Mouse (Mus musculus): ENCODE data around the gene Zfp654. TPM values are rescaled to one million over a fixed set of nuclear protein-coding genes. Genes with fewer than 3 reads are reported as not detected.

Gene Zfp654
- total RNA-seq, 1 experiment: 19.4 TPM

GRCm38 (mm10) chr16:64880986-64881385 lies 29.5 kb upstream of the Zfp654 start:
- TF ChIP-seq ZC3H11A (IDR thresholded peaks at IDR 0.05; ENCODE audit: borderline replicate concordance, low read depth, low read length) (no peak), CHD2 (IDR thresholded peaks at IDR 0.05; ENCODE audit: low read depth, low read length) (no peak), MAFK (IDR thresholded peaks at IDR 0.05; ENCODE audit: insufficient read depth, low read depth, low read length) (no peak), HCFC1 (IDR thresholded peaks at IDR 0.05; ENCODE audit: borderline replicate concordance, insufficient read depth, low read length) (no peak), ZNF384 (IDR thresholded peaks at IDR 0.05; ENCODE audit: low read depth, low read length) (no peak)
- Histone ChIP-seq H3K4me3 (ENCODE audit: insufficient read depth in 1 of 2, low read depth in 1 of 2, low read length in 2 of 2, poor library complexity in 1 of 2, severe bottlenecking in 1 of 2) (no peak overlapping the region), H3K9ac (ENCODE audit: insufficient read depth, low read depth, low read length, poor library complexity, severe bottlenecking) (no peak overlapping the region), H3K9me3 (ENCODE audit: control insufficient read depth, insufficient read depth, low read depth, low read length) (no peaks in the 10 kb centered on the region), H3K4me1 (ENCODE audit: control insufficient read depth in 2 of 2, insufficient read depth in 2 of 2, low read length in 2 of 2, poor library complexity in 1 of 2) (peaks cover 10 to 16% of the 10 kb centered on the region in 2 experiments; a peak in 3 of 4 replicates), H3K27ac (ENCODE audit: insufficient read depth, low read depth, low read length, poor library complexity, severe bottlenecking) (no peak overlapping the region; the same call in 1 of the 2 replicates), H3K36me3 (ENCODE audit: control insufficient read depth, insufficient read depth, low read length, poor library complexity, severe bottlenecking) (no peaks in the 10 kb centered on the region)
- in situ Hi-C loops (cut with MboI; ENCODE audit: low sequenced_read_pairs in 2 of 2, unreplicated experiment in 2 of 2): loop anchor here in 1 of 2 experiments (10.0 kb wide), 1 partner anchor 116 kb away; no protein-coding TSS in a partner anchor
- DNase-seq (ENCODE audit: low read depth, low spot score): no peak

- Histone ChIP-seq H3K4me1 (ENCODE audit: control insufficient read depth in 2 of 2, insufficient read depth in 2 of 2, low read length in 2 of 2, poor library complexity in 1 of 2) (peaks cover 5 to 16% of the 10 kb centered on the region in 2 experiments; a peak in 3 of 4 replicates), H3K9me3 (ENCODE audit: control insufficient read depth, insufficient read depth, low read depth, low read length) (no peaks in the 10 kb centered on the region; the same call in 1 of the 2 replicates), H3K27ac (ENCODE audit: insufficient read depth, low read depth, low read length, poor library complexity, severe bottlenecking) (no peak overlapping the region), H3K36me3 (ENCODE audit: control insufficient read depth, insufficient read depth, low read length, poor library complexity, severe bottlenecking) (no peaks in the 10 kb centered on the region), H3K9ac (ENCODE audit: insufficient read depth, low read depth, low read length, poor library complexity, severe bottlenecking) (no peak overlapping the region), H3K4me3 (ENCODE audit: insufficient read depth in 1 of 2, low read depth in 1 of 2, low read length in 2 of 2, poor library complexity in 1 of 2, severe bottlenecking in 1 of 2) (no peak overlapping the region)
- TF ChIP-seq CHD2 (IDR thresholded peaks at IDR 0.05; ENCODE audit: low read depth, low read length): no peak
- no peak for TF ChIP-seq ZC3H11A (IDR thresholded peaks at IDR 0.05; ENCODE audit: borderline replicate concordance, low read depth, low read length)
- no peak for TF ChIP-seq MAFK (IDR thresholded peaks at IDR 0.05; ENCODE audit: insufficient read depth, low read depth, low read length)
- no peak for TF ChIP-seq HCFC1 (IDR thresholded peaks at IDR 0.05; ENCODE audit: borderline replicate concordance, insufficient read depth, low read length)
- no peak for TF ChIP-seq ZNF384 (IDR thresholded peaks at IDR 0.05; ENCODE audit: low read depth, low read length)
- no peak for DNase-seq (ENCODE audit: low read depth, low spot score)
- in situ Hi-C loops (cut with MboI; ENCODE audit: low sequenced_read_pairs in 2 of 2, unreplicated experiment in 2 of 2): loop anchor here in 1 of 2 experiments (10.0 kb wide), 1 partner anchor 115 kb away; no protein-coding TSS in a partner anchor
Observed at GRCm38 (mm10) chr16:64879735-64880134, 28.3 kb upstream of the Zfp654 start.

- in situ Hi-C loops (cut with MboI; ENCODE audit: low sequenced_read_pairs in 2 of 2, unreplicated experiment in 2 of 2): no loop called here
- no peak for DNase-seq (ENCODE audit: low read depth, low spot score)
- Histone ChIP-seq H3K9me3 (ENCODE audit: control insufficient read depth, insufficient read depth, low read depth, low read length) (no peaks in the 10 kb centered on the region; the same call in 1 of the 2 replicates), H3K36me3 (ENCODE audit: control insufficient read depth, insufficient read depth, low read length, poor library complexity, severe bottlenecking) (no peaks in the 10 kb centered on the region), H3K4me3 (ENCODE audit: insufficient read depth in 1 of 2, low read depth in 1 of 2, low read length in 2 of 2, poor library complexity in 1 of 2, severe bottlenecking in 1 of 2) (no peak overlapping the region), H3K4me1 (ENCODE audit: control insufficient read depth in 2 of 2, insufficient read depth in 2 of 2, low read length in 2 of 2, poor library complexity in 1 of 2) (peaks cover 2 to 11% of the 10 kb centered on the region in 2 experiments; a peak in 3 of 4 replicates), H3K9ac (ENCODE audit: insufficient read depth, low read depth, low read length, poor library complexity, severe bottlenecking) (peak overlapping the region; percentile 12; the same call in 1 of the 2 replicates), H3K27ac (ENCODE audit: insufficient read depth, low read depth, low read length, poor library complexity, severe bottlenecking) (peak overlapping the region; percentile 48; the same call in 1 of the 2 replicates)
- TF ChIP-seq CHD2 (IDR thresholded peaks at IDR 0.05; ENCODE audit: low read depth, low read length) (no peak), ZNF384 (IDR thresholded peaks at IDR 0.05; ENCODE audit: low read depth, low read length) (no peak), MAFK (IDR thresholded peaks at IDR 0.05; ENCODE audit: insufficient read depth, low read depth, low read length) (no peak), ZC3H11A (IDR thresholded peaks at IDR 0.05; ENCODE audit: borderline replicate concordance, low read depth, low read length) (no peak), HCFC1 (IDR thresholded peaks at IDR 0.05; ENCODE audit: borderline replicate concordance, insufficient read depth, low read length) (no peak)
Observed at GRCm38 (mm10) chr16:64878611-64879132, 27.2 kb upstream of the Zfp654 start.

GRCm38 (mm10) chr16:64877314-64877713 lies 25.9 kb upstream of the Zfp654 start:
- TF ChIP-seq CHD2 (IDR thresholded peaks at IDR 0.05; ENCODE audit: low read depth, low read length) (no peak), HCFC1 (IDR thresholded peaks at IDR 0.05; ENCODE audit: borderline replicate concordance, insufficient read depth, low read length) (no peak), MAFK (IDR thresholded peaks at IDR 0.05; ENCODE audit: insufficient read depth, low read depth, low read length) (no peak), ZNF384 (IDR thresholded peaks at IDR 0.05; ENCODE audit: low read depth, low read length) (no peak), ZC3H11A (IDR thresholded peaks at IDR 0.05; ENCODE audit: borderline replicate concordance, low read depth, low read length) (no peak)
- Histone ChIP-seq H3K4me1 (ENCODE audit: control insufficient read depth in 2 of 2, insufficient read depth in 2 of 2, low read length in 2 of 2, poor library complexity in 1 of 2) (peaks cover 2 to 11% of the 10 kb centered on the region in 2 experiments; a peak in 3 of 4 replicates), H3K27ac (ENCODE audit: insufficient read depth, low read depth, low read length, poor library complexity, severe bottlenecking) (peak overlapping the region; percentile 34; the same call in 1 of the 2 replicates), H3K4me3 (ENCODE audit: insufficient read depth in 1 of 2, low read depth in 1 of 2, low read length in 2 of 2, poor library complexity in 1 of 2, severe bottlenecking in 1 of 2) (no peak overlapping the region), H3K9me3 (ENCODE audit: control insufficient read depth, insufficient read depth, low read depth, low read length) (no peaks in the 10 kb centered on the region; the same call in 1 of the 2 replicates), H3K9ac (ENCODE audit: insufficient read depth, low read depth, low read length, poor library complexity, severe bottlenecking) (no peak overlapping the region), H3K36me3 (ENCODE audit: control insufficient read depth, insufficient read depth, low read length, poor library complexity, severe bottlenecking) (no peaks in the 10 kb centered on the region)
- in situ Hi-C loops (cut with MboI; ENCODE audit: low sequenced_read_pairs in 2 of 2, unreplicated experiment in 2 of 2): no loop called here
- no peak for DNase-seq (ENCODE audit: low read depth, low spot score)
